Mouse (Mus musculus): Measurements from ENCODE around the gene Fhl2.

GRCm38 (mm10) chr1:43196059-43196458, 725 bp downstream of the Fhl2 start:
- TF ChIP-seq CTCF (IDR thresholded peaks at IDR 0.05; ENCODE audit: low read depth, low read length) (no peak), POLR2A (IDR thresholded peaks at IDR 0.05; ENCODE audit: extremely low read depth, insufficient read depth, low read length) (no peak)
